Mouse (Mus musculus) lung, adult 2 months (tissue): ENCODE measurements at regions not wholly inside any gene's neighbourhood (a gene's known extent, or its start where the extent isn't known, plus 50 kb on each side); places are given as distances from the start of the nearest gene placed in this dataset.

Source experiments
- CTCF ChIP-seq: fragments of 200-500 bp; IDR thresholded peaks from 2 replicates; pipeline ENCODE4 v1.5.1; 2011; ENCODE audit warnings: mild to moderate bottlenecking, low read length, control low read depth; ENCODE audit not compliant: insufficient read depth
- POLR2A ChIP-seq: fragments of 200-500 bp; IDR thresholded peaks from 2 replicates; pipeline ENCODE4 v1.6.1; 2011; ENCODE audit warnings: low read depth, mild to moderate bottlenecking, control low read depth, low read length, borderline replicate concordance; ENCODE audit errors: extremely low read depth

GRCm38 (mm10) chr6:117267906-117268305, 99.6 kb downstream of the Cxcl12 start:
- TF ChIP-seq CTCF, result no peak
- TF ChIP-seq POLR2A, result no peak
